In the genomic region with DNA sequence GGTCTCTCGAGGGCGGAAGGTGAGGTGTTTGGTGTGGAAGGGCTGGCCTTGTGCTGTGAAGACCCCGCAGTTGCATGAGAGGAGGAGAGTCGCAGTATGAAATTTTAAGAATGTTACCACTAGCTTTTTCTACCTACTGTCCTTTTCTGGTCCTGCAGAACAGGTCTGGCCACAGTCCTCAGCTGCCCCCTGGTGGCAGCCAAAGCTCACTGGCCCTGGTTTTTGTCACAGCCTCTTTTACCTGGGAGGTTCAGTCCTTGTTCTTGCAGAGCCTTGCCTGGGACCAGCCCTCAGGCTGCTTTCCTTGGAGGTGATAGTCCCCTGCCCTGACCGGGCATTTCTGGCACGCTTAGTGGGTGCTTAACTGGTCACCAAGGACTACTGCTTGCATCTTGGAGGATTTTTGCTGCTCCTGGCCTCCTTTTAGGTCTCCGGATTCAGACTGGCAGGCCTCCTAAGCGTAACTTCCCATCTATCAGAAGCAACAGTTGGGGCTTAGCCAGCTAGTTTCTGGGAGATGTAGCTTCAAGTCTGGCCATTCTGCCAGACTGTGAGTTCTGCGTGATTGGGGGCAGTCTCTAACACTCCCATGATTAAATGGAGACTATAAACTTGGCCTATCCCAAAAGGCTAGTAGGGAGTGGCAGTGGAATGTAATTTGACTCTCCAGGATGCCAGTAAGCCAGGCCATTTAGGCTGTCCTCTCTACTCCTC, we compare ENCODE assay signal across 7 mouse cellular contexts. TPM values are rescaled to one million over a fixed set of nuclear protein-coding genes. Genes with fewer than 3 reads are reported as not detected.
A peak's percentile ranks its signal among the peaks of the same experiment; 100 is the strongest.
DNase-seq lines count a peak whose midpoint lies in the region; ATAC-seq lines count a peak whose summit lies in the region.

No protein-coding gene starts in this region.

- intact Hi-C loops in left cerebral cortex, postnatal 36 days (cut with DNase I), result loop anchor here (1.0 to 5.0 kb wide), 3 partner anchors 40 to 121 kb away; no protein-coding TSS in a partner anchor

- H3K4me2 ChIP-seq in intestine, embryonic 14.5 days (ENCODE audit: low read length), result no peak overlapping the region
- no peak overlapping the region for H3K4me2 ChIP-seq in midbrain, embryonic 12.5 days (replicated peaks)

- 0 out of 2 replicates have a peak overlapping the region, but pooled peaks have one; percentile 5 for H3K27ac ChIP-seq in intestine, embryonic 14.5 days (ENCODE audit: low read depth)
- H3K27ac ChIP-seq in midbrain, embryonic 12.5 days (replicated peaks), result peak overlapping the region; percentile 30; the same call in 1 of the 2 replicates

- no peak overlapping the region for H3K4me3 ChIP-seq in intestine, embryonic 14.5 days (ENCODE audit: low read depth, low read length)
- no peak overlapping the region for H3K4me3 ChIP-seq in midbrain, embryonic 12.5 days

- H3K27me3 ChIP-seq in intestine, embryonic 14.5 days (replicated peaks; ENCODE audit: control insufficient read depth, insufficient read depth, low read length), result no peaks in the 10 kb centered on the region
- H3K27me3 ChIP-seq in midbrain, embryonic 12.5 days, result no peaks in the 10 kb centered on the region

- H3K9me3 ChIP-seq in intestine, embryonic 14.5 days (ENCODE audit: control insufficient read depth, low read length), result no peaks in the 10 kb centered on the region
- no peaks in the 10 kb centered on the region for H3K9me3 ChIP-seq in midbrain, embryonic 12.5 days

- H3K4me1 ChIP-seq in intestine, embryonic 14.5 days (replicated peaks; ENCODE audit: control insufficient read depth, insufficient read depth, low read length), result peaks cover 47% of the 10 kb centered on the region
- peaks cover 52% of the 10 kb centered on the region for H3K4me1 ChIP-seq in midbrain, embryonic 12.5 days

- DNase-seq in cerebellum, postnatal 36 days, result peak; percentile 90
- DNase-seq in gastrocnemius, adult 8-10 months (ENCODE audit: low spot score in 2 of 2), result peak; percentile 60 to 73
- DNase-seq in intestine, embryonic 14.5 days (ENCODE audit: low spot score), result peak; percentile 86
- DNase-seq in left cerebral cortex, postnatal 36 days (ENCODE audit: low spot score in 2 of 2), result peak; percentile 78
- DNase-seq in right cerebral cortex, postnatal 4 days, result peak; percentile 76

- peaks cover 43% of the 10 kb centered on the region for H3K36me3 ChIP-seq in intestine, embryonic 14.5 days (ENCODE audit: control insufficient read depth, insufficient read depth, low read length)
- peaks cover 35% of the 10 kb centered on the region for H3K36me3 ChIP-seq in midbrain, embryonic 12.5 days

- no peak overlapping the region for H3K9ac ChIP-seq in intestine, embryonic 14.5 days (ENCODE audit: low read length)
- H3K9ac ChIP-seq in midbrain, embryonic 12.5 days (replicated peaks), result 0 out of 2 replicates have a peak overlapping the region, but pooled peaks have one; percentile 31

- peak; percentile 80 for ATAC-seq in activated CD4-positive, CD25-positive, alpha-beta regulatory T cell, adult 4 months
- no peak; the same call in 1 of the 2 replicates for ATAC-seq in intestine, embryonic 14.5 days (replicated peaks; ENCODE audit: low FRiP score, low TSS enrichment, low read depth)
- peak; percentile 48 for ATAC-seq in midbrain, embryonic 12.5 days (ENCODE audit: low FRiP score, low read depth)

- 40% methylated on average over 9 of the region's 9 CpGs for WGBS in intestine, embryonic 14.5 days
- 60% methylated on average over 9 of the region's 9 CpGs for WGBS in midbrain, embryonic 12.5 days

RNA-seq across cellular contexts. Expression of a gene that starts 13.5 kb away (rescaled TPM):
- under 1 TPM in 1 of 2 experiments, not detected in 1; 0.71 TPM for polyA plus RNA-seq in activated CD4-positive, CD25-positive, alpha-beta regulatory T cell, adult 4 months (2017; shearing (Covaris generic))
- total RNA-seq in gastrocnemius, adult 8-10 months (2022), result 1 to 10 TPM; 1.8 to 4.0 (median 3.5) TPM
- polyA plus RNA-seq in intestine, embryonic 14.5 days (2014; fragmentation: Nextera tagmentation; extraction: Ambion mirVana), result 29.0 and 31.0 TPM in 2 replicates
- 10 to 100 TPM; 12.0 to 13.2 TPM for total RNA-seq in left cerebral cortex, postnatal 36 days (2021)
- 28.2 and 35.6 TPM in 2 replicates for polyA plus RNA-seq in midbrain, embryonic 12.5 days (2016; fragmentation: Nextera tagmentation; extraction: Ambion mirVana)

RNA-seq across cellular contexts. Expression of a gene that starts 16.8 kb away (rescaled TPM):
- polyA plus RNA-seq in activated CD4-positive, CD25-positive, alpha-beta regulatory T cell, adult 4 months (2017; shearing (Covaris generic)), result 10 to 100 TPM; 30.5 to 37.9 TPM
- total RNA-seq in gastrocnemius, adult 8-10 months (2022), result 100 to 1,000 TPM in 3 of 4 experiments, 10 to 100 TPM in 1; 93.3 to 129 (median 113) TPM
- polyA plus RNA-seq in intestine, embryonic 14.5 days (2014; fragmentation: Nextera tagmentation; extraction: Ambion mirVana), result 80.5 and 85.9 TPM in 2 replicates
- total RNA-seq in left cerebral cortex, postnatal 36 days (2021), result 10 to 100 TPM; 75.3 to 86.0 TPM
- 112 and 123 TPM in 2 replicates for polyA plus RNA-seq in midbrain, embryonic 12.5 days (2016; fragmentation: Nextera tagmentation; extraction: Ambion mirVana)

RNA-seq across cellular contexts. Expression of a gene that starts 31.8 kb away (rescaled TPM):
- polyA plus RNA-seq in activated CD4-positive, CD25-positive, alpha-beta regulatory T cell, adult 4 months (2017; shearing (Covaris generic)), result 1 to 10 TPM in 1 of 2 experiments, under 1 TPM in 1; 0.79 to 1.1 TPM
- 1 to 10 TPM; 2.5 to 4.3 (median 3.9) TPM for total RNA-seq in gastrocnemius, adult 8-10 months (2022)
- 15.9 and 17.1 TPM in 2 replicates for polyA plus RNA-seq in intestine, embryonic 14.5 days (2014; fragmentation: Nextera tagmentation; extraction: Ambion mirVana)
- total RNA-seq in left cerebral cortex, postnatal 36 days (2021), result 10 to 100 TPM in 1 of 2 experiments, 1 to 10 TPM in 1; 9.8 to 11.2 TPM
- polyA plus RNA-seq in midbrain, embryonic 12.5 days (2016; fragmentation: Nextera tagmentation; extraction: Ambion mirVana), result 7.7 and 11.1 TPM in 2 replicates

RNA-seq across cellular contexts. Expression of a gene that starts 31.8 kb away (rescaled TPM):
- polyA plus RNA-seq in activated CD4-positive, CD25-positive, alpha-beta regulatory T cell, adult 4 months (2017; shearing (Covaris generic)), result 10 to 100 TPM; 17.3 to 22.8 TPM
- total RNA-seq in gastrocnemius, adult 8-10 months (2022), result 100 to 1,000 TPM in 1 of 4 experiments, 10 to 100 TPM in 3; 99.4 to 103 (median 99.8) TPM
- polyA plus RNA-seq in intestine, embryonic 14.5 days (2014; fragmentation: Nextera tagmentation; extraction: Ambion mirVana), result 71.6 and 75.3 TPM in 2 replicates
- 10 to 100 TPM; 59.4 to 66.5 TPM for total RNA-seq in left cerebral cortex, postnatal 36 days (2021)
- polyA plus RNA-seq in midbrain, embryonic 12.5 days (2016; fragmentation: Nextera tagmentation; extraction: Ambion mirVana), result 55.9 and 58.5 TPM in 2 replicates

RNA-seq across cellular contexts. Expression of a gene that starts 48.3 kb away (rescaled TPM):
- 1 to 10 TPM; 4.1 to 6.2 TPM for polyA plus RNA-seq in activated CD4-positive, CD25-positive, alpha-beta regulatory T cell, adult 4 months (2017; shearing (Covaris generic))
- total RNA-seq in gastrocnemius, adult 8-10 months (2022), result 1 to 10 TPM; 3.2 to 5.5 (median 3.7) TPM
- polyA plus RNA-seq in intestine, embryonic 14.5 days (2014; fragmentation: Nextera tagmentation; extraction: Ambion mirVana), result 27.6 and 30.0 TPM in 2 replicates
- 1 to 10 TPM; 3.3 TPM for total RNA-seq in left cerebral cortex, postnatal 36 days (2021)
- polyA plus RNA-seq in midbrain, embryonic 12.5 days (2016; fragmentation: Nextera tagmentation; extraction: Ambion mirVana), result 17.8 and 19.2 TPM in 2 replicates

Comparison
In these comparisons a context has a peak if more than half of its experiments do, and no peak if none do; other contexts are left out.
1. RNA of a gene that starts 13.5 kb away (polyA plus RNA-seq): 29.0 to 31.0 TPM in intestine, embryonic 14.5 days and 28.2 to 35.6 TPM in midbrain, embryonic 12.5 days; 0.71 TPM in activated CD4-positive, CD25-positive, alpha-beta regulatory T cell, adult 4 months; every median in the first group is over 10 times any median in the second.
2. Peak in every context shown above with its lines, with median percentiles within 50 percentile points of each other: DNase-seq.